Mouse (Mus musculus) thymus, postnatal 25 days (tissue): ENCODE measurements around the gene Trmt11.
"Not testable (repeated sequence)": the region's sequence is repeated elsewhere in the genome, so short reads cannot be mapped to it uniquely, and the experiment has no call there.

Experiments
- DNase-seq: peaks from one replicate; pipeline ENCODE4 v3.0.0; 2022

Gene Trmt11

GRCm38 (mm10) chr10:30600542-30600966 lies at the start of gene Trmt11:
Trmt11 (minus strand) TSS chr10:30600749.
- DNase-seq: peak; percentile 87

GRCm38 (mm10) chr10:30647681-30648080 lies 47.1 kb upstream of the Trmt11 start:
- no peak for DNase-seq

- no peak for DNase-seq
Observed at GRCm38 (mm10) chr10:30638216-30638615, 37.7 kb upstream of the Trmt11 start.

GRCm38 (mm10) chr10:30636474-30637154 lies 36.1 kb upstream of the Trmt11 start:
- DNase-seq: not testable (repeated sequence)

- DNase-seq: no peak
Observed at GRCm38 (mm10) chr10:30632718-30633117, 32.2 kb upstream of the Trmt11 start.

- DNase-seq: no peak
Observed at GRCm38 (mm10) chr10:30629977-30630376, 29.4 kb upstream of the Trmt11 start.

GRCm38 (mm10) chr10:30629513-30629912 lies 29.0 kb upstream of the Trmt11 start, which contains the start of gene Hint3:
Hint3 (minus strand) TSS chr10:30629632.
- DNase-seq: no peak

- DNase-seq: not testable (repeated sequence)
Observed at GRCm38 (mm10) chr10:30628444-30628843, 27.9 kb upstream of the Trmt11 start.

GRCm38 (mm10) chr10:30627548-30627947 lies 27.0 kb upstream of the Trmt11 start:
- DNase-seq: no peak

GRCm38 (mm10) chr10:30624161-30625019 lies 23.8 kb upstream of the Trmt11 start:
- no peak for DNase-seq

- DNase-seq: no peak
Observed at GRCm38 (mm10) chr10:30622928-30623327, 22.4 kb upstream of the Trmt11 start.

- DNase-seq: no peak
Observed at GRCm38 (mm10) chr10:30618918-30619210, 18.3 kb upstream of the Trmt11 start.

GRCm38 (mm10) chr10:30618091-30618917 lies 17.8 kb upstream of the Trmt11 start:
- peak; percentile 98 for DNase-seq

GRCm38 (mm10) chr10:30613039-30613438 lies 12.5 kb upstream of the Trmt11 start:
- DNase-seq: no peak

- no peak for DNase-seq
Observed at GRCm38 (mm10) chr10:30609614-30610013, 9.1 kb upstream of the Trmt11 start.

- no peak for DNase-seq
Observed at GRCm38 (mm10) chr10:30608109-30608508, 7.6 kb upstream of the Trmt11 start.

GRCm38 (mm10) chr10:30600094-30600534 lies 435 bp downstream of the Trmt11 start:
- DNase-seq: no peak

- DNase-seq: no peak
Observed at GRCm38 (mm10) chr10:30587037-30587436, 13.5 kb downstream of the Trmt11 start.

GRCm38 (mm10) chr10:30585691-30586090 lies 14.9 kb downstream of the Trmt11 start:
- no peak for DNase-seq

GRCm38 (mm10) chr10:30577670-30578280 lies 22.8 kb downstream of the Trmt11 start:
- no peak for DNase-seq

- no peak for DNase-seq
Observed at GRCm38 (mm10) chr10:30566364-30566763, 34.2 kb downstream of the Trmt11 start.

- DNase-seq: no peak
Observed at GRCm38 (mm10) chr10:30564651-30565050, 35.9 kb downstream of the Trmt11 start.
